Mouse (Mus musculus) megakaryocyte progenitor cell, adult 5-6 weeks (primary cell): ENCODE measurements around the gene Olfr1373. TPM values are rescaled to one million over a fixed set of nuclear protein-coding genes. Genes with fewer than 3 reads are reported as not detected.
"Not testable (repeated sequence)": the region's sequence is repeated elsewhere in the genome, so short reads cannot be mapped to it uniquely, and the experiment has no call there.

Source experiments
- ATAC-seq: replicated peaks from 2 replicates; pipeline ENCODE4 v1.8.0; 2016; ENCODE audit warnings: mild to moderate bottlenecking, moderate TSS enrichment, inconsistent platforms; ENCODE audit not compliant: poor library complexity
- total RNA-seq, 2 experiments: library from RNA; stranded (forward) in 1 of 2; stranded (reverse) in 1 of 2; fragments of 157-497, 149-512 nt in 1 of 2; fragments of 200-1000 nt in 1 of 2; gene quantifications; 2 replicates each; pipeline versions ENCODE4 v1.2.3 to v1.2.4; 2015 to 2017

Gene Olfr1373
- total RNA-seq (2015), result not detected in 2 replicates
- total RNA-seq (2017), result 0.25 TPM in 1 of 2 replicates, not detected in the other

GRCm38 (mm10) chr11:52145428-52145827 lies at the start of gene Olfr1373:
Gene Olfr1373, minus strand, starts transcription at chr11:52145528.
- not testable (repeated sequence) for ATAC-seq

GRCm38 (mm10) chr11:52180651-52181050 lies 35.3 kb upstream of the Olfr1373 start:
- ATAC-seq, result not testable (repeated sequence)

DNA sequence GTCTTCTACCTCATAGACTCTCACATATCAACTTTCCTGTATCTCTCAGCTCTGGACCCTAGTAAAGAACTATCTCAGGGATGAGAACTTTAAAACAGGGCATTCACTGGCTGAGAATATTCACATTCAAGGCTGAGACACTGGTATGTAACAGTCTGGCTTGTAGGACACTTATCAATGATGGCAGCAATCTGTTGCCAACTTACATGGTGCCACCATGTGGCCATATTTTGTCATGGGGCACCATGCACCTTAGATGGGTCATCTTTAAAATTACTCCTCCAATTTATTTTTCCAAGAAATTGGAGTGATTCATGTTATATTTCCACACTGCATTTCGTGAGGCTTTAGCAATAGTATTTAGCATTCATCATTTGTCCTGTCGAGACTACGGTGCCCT lies 34.6 kb upstream of the Olfr1373 start:
- peak; percentile 58; the same call in 1 of the 2 replicates for ATAC-seq

DNA sequence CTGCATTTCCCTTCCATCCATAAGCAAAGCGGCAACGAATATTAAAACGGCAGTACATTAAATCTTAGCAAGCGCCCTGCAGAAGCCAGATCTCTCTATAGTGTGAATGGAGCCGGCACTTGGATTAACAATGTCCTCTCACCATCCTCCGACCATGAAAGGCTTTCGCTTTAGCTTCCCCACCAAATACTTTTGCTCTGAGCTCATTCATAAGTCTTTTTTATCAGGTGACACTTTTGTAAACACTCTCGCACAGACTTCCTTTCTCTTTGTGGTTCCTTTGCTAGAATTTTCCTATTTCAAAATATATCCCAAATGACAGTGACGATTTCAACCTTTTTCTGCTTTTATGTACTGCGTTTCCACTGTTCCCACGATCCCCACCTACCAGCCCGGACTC lies 23.1 kb upstream of the Olfr1373 start:
- no peak for ATAC-seq

- ATAC-seq, result not testable (repeated sequence)
These were observed 22.6 kb upstream of the Olfr1373 start for GRCm38 (mm10) chr11:52167901-52168302.

DNA sequence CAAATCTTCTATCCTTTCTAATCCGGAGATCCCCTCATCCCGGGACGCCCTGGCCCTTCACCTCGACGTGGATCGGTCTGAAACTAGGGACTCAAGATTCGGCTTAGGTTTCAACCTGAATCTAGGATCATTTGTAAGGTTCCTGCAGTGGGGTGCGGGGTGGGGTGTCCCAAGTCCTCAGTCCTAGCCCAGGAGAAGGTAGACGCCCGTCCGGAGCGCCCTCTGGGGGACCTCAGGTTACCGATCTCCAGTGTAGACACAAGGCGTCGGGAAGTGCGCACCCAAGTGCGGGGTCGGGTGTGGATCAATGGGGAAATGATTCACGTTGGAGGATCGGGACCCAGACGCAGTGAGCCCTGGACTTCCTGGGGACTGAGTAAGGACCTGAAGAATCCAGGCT lies 21.8 kb upstream of the Olfr1373 start:
- peak; percentile 52; the same call in 1 of the 2 replicates for ATAC-seq

DNA sequence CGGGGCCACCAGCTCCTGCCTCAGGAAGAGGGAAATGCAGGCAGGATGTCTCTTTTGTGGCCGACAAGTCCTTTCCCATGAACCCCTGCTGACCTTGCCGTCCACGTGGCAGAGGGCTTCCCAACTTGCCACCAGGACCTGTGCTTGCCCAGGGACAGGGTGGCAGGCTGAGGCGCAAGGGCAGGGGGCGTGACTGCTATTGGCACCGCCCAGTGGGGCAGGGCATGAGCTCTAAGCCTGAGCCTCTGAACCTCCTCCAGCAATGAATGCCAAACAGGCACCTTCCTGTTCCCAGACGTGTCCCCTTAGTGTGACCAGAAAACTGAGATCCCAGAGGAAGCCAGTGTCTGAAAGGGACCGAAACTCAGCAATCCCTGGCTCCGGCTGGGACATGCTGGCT lies 18.6 kb upstream of the Olfr1373 start:
- peak; percentile 63 for ATAC-seq

GRCm38 (mm10) chr11:52143675-52144074 lies 1.7 kb downstream of the Olfr1373 start:
- ATAC-seq, result peak; percentile 76

DNA sequence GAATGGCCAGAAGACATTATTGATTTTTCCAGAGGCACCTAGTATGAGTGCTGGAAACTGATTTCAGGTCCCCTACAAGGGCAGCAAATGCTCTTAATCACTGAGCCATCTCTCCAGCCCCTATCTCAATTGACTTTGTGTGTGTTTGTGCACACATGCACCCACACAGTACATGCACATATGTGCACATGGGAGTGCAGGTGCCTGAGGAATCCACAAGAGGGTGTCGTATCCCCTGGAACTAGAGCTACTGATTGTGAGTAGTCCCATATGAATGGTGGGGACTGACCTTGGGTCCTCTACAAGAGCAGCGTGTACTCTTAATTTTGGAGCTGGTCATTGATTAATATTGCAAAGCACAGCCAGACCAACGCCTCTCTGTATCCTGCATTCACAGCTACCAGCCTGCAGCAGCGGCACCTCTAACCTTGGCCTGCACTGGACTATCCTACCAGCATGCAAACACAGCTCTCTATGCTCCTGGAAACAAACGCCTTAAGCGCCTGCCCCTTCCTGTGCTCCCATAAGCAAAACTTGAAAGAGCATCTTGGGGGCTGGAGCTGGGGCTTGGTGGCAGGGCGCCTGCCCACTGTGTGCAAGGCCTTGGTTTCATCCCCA lies 14.8 kb downstream of the Olfr1373 start:
- ATAC-seq, result peak; percentile 55; the same call in 1 of the 2 replicates

GRCm38 (mm10) chr11:52129621-52130450 lies 15.5 kb downstream of the Olfr1373 start:
- ATAC-seq, result no peak

DNA sequence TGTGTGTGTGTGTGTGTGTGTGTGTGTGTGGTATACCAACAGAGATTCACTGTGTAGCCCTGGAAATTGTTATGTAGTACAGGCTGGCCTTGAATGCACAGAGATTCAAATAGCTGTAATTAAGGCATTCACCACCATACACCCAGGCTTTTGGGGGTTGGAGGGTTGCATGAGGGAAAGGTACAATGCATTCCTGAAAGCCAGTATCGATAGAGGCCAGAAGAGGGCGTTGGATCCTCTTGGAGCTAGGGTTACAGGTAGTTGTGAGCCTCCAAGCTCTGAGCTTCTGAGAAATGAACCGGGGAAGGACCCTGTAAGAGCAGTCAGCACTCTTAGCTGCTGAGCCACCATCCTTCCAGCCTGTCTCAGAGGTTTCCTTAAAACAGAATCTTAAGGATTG lies 16.2 kb downstream of the Olfr1373 start:
- 0 out of 2 replicates have a peak, but pooled peaks have one; percentile 35 for ATAC-seq

- ATAC-seq, result no peak
These were observed 16.8 kb downstream of the Olfr1373 start for GRCm38 (mm10) chr11:52128316-52129061.

DNA sequence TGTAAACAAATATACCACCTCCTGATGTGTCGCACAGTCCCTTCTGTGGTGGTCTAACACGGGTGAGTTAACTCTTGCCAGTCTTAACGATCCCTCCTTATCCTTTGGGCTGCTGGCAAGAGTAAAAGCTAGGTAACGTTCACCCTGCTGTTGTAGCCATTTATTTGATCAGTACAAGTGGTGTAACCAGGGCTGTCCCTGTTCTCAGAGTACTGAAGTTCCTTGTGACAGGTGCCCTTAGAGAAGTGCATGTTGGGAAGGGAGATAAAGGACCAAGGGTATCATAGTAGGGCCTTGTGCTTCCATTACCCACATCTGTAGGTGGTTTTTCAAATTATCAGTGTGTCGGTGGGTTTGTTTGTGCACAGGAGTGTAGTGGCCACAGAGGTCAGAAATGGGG lies 17.6 kb downstream of the Olfr1373 start:
- no peak for ATAC-seq

DNA sequence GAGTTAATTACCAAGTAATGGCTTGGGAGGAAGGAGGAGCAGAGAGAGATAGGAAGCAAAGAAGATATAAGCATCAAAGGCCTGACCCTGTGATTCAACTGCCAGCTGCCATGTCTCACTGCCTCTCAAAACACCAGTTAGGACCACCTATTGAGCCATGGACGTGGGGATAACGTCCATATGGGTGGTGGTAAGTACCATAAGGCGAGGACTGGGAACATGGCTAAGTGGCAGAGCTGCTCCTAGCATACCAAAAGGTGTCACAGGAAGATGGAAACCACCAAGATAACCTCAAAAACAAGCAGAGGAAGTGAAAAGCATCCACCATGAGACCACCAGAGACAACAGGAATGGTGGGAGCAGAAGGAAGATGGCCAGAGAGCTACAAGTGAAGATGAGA lies 18.2 kb downstream of the Olfr1373 start:
- ATAC-seq, result no peak

DNA sequence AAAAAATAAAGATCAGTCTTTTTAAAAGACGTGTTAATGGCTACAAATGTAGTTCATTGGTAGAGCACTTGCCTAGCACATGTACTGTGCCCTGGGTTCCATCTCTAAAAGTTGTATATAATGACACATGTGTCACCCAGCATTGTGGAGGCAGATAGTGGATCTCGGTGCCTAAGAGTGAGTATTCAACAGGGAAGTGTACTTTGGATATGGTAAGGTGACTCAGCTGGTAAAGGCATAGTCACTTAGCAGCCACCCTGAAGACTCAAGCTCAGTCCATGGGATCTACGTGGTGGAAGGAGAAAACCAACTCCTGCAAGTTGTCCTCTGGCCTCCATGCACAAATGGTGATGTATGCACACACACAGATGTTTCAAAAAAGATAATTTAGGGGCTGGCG lies 20.9 kb downstream of the Olfr1373 start:
- no peak for ATAC-seq

- ATAC-seq, result no peak
These were observed 23.3 kb downstream of the Olfr1373 start for GRCm38 (mm10) chr11:52122045-52122444.

GRCm38 (mm10) chr11:52120415-52120814 lies 24.9 kb downstream of the Olfr1373 start:
- ATAC-seq, result not testable (repeated sequence)

DNA sequence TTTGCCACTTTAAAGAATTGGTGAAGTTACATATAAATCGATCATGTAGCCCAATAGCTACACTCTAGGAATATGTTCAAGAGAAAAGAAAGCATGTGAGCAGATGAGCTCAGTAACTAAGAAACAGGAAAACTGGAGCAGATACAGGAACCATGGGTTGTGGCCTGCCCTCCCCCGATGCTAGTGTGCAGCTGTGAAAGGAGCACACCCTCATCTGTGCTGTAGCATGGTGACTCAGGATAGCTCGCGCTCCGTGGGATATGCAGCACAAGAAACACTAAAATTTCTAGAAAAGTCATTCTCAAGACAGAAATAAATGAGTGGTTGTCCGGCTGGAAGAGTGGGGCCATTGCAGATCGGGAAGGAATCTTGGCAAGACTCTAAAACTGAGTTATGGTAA lies 28.2 kb downstream of the Olfr1373 start:
- no peak for ATAC-seq

- not testable (repeated sequence) for ATAC-seq
These were observed 29.2 kb downstream of the Olfr1373 start for GRCm38 (mm10) chr11:52116117-52116516.

- ATAC-seq, result peak; percentile 92
These were observed 29.8 kb downstream of the Olfr1373 start for GRCm38 (mm10) chr11:52115479-52115878.

DNA sequence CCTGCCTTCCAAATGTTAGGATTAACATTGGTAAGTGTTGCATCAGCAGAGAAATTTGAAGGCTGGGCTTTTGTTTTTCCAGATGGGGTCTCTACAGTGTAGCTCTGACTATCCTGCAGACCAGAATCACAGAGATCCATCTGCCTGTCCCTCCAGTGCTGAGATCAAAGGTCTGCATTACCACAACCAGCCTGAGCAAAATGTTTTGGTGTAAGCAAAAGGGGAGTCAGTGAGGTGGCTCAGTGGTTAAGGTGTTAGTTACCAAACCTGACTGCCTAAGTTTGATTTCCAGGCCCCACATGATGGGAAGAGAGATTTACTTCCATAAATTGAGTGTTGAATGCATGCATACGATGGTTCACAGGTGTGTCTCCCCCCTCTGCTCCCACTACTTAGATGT lies 35.9 kb downstream of the Olfr1373 start:
- no peak for ATAC-seq
